Mouse (Mus musculus) left cerebral cortex, postnatal 4 days (tissue): Measurements from ENCODE around the gene Tmem204. TPM values are rescaled to one million over a fixed set of nuclear protein-coding genes. Genes with fewer than 3 reads are reported as not detected.

Experiments used
- DNase-seq: peaks from one replicate; pipeline ENCODE4 v3.0.0-alpha.2; 2022
- intact Hi-C: fragments of 180-260 bp; cut with DNase I; formaldehyde crosslinking; loops from one replicate; pipeline ENCODE4 v1.15.1; 2025
- total RNA-seq, 2 experiments: library from RNA; stranded (reverse); gene quantifications; 2 replicates each; pipeline ENCODE4 v1.2.3; 2021

Tmem204 gene
- total RNA-seq, 2 experiments from 2014 or later: 5.4 to 6.7 TPM

DNA sequence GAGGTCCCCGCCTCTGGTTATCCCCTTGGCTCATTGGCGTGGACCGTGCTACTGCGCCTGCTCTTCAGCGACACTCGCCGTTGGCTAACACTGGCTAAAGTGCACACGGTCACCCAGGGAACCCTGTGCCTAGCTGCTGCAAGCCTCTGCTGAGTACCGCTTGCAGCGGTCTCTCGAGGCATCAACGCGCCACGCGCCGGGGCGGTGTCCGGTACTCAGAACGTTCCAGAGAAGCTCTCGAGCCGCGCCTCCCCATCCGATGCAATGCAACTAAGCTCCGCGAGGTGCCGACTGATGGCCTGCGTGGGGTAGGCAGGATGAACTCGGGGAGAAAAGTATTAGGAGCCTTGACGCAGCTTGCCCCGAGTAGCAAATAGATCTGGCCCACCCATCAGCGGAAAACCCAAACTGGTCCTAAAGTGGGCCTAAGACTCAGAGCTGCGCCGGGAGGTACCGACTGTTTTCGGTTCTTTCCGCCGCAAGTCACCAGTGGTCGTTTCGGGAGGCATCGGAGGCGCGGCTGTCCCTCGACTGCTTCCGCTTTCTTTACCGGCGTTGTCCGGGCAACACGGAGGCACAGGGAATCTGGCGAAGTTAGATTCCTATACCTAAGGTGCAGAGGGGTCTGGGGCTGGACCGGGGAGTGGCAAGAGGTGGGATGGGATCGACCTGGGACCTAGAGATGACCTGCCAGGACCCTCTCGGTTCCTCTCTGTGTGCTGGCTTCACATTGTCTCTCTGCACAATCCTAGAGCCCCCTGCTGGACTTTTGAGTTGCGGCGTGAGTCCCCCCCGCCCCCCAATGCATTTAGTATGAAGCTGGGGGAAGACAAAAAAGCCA is 66.9 kb downstream of the Tmem204 start:
- DNase-seq: peak; percentile 71
- intact Hi-C loops: loop anchor here (5.0 kb wide), 1 partner anchor 256 kb away; the partner anchor contains the start of gene Ube2i

DNA sequence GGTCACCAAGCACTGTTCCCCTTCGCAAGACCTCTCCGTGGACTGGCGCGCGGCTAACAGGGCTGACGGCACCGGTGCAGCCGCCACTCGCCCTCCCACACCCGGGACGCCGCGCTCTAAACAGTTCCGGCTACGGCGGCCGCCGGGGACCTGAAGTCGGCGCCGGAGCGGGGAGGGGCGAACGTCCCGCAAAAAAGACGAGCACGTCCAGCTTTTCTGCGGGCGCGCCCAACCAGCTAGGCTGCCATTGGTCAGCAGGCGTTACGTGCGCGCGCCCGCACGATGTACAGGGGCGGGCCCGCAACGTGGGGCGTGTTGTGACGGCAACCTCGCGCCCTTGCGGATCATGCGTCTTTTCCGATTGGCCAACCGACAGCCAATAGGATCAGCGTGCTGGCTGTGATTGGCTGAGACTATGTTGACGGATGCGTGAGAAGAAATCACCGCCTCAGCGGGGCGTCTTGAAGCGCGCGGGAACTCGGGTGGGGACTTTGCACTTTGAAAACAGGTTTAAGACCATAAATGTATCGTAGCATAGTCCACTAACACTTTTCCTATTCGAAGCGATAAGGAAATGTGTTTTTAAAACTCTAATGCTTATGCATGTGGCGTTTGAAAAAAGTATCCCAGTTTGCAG is 67.6 kb downstream of the Tmem204 start, which contains the start of the genes Cramp1l and Ift140:
Cramp1l (minus strand) TSS at position 134 of the 637 bp plus-strand sequence.
Ift140 (plus strand) TSS at position 431 of the 637 bp plus-strand sequence.
- DNase-seq: peak; percentile 99
- intact Hi-C loops: loop anchor here (5.0 kb wide), 1 partner anchor 257 kb away; the partner anchor contains the start of gene Ube2i

- intact Hi-C loops: loop anchor here (5.0 kb wide), 1 partner anchor 257 kb away; the partner anchor contains the start of gene Ube2i
- DNase-seq: peak; percentile 40
These were observed 68.4 kb downstream of the Tmem204 start for GRCm38 (mm10) chr17:25014841-25015570.

- intact Hi-C loops: no loop called here
These were observed 69.5 kb downstream of the Tmem204 start for GRCm38 (mm10) chr17:25013606-25014501.

More at GRCm38 (mm10) chr17:25013606-25014501, 69.5 kb downstream of the Tmem204 start:
- DNase-seq: peak; percentile 15

Other genes with a start within 250 kb of the Tmem204 start
- gene Hagh, start 243.4 kb downstream of the Tmem204 start, total RNA-seq: 10 to 100 TPM; 48.0 to 50.0 TPM
- 10 to 100 TPM; 13.1 to 13.8 TPM for gene Fahd1, start 233.2 kb downstream of the Tmem204 start, total RNA-seq
- under 1 TPM in 1 of 2 experiments, not detected in 1; 0.22 TPM for gene Igfals, start 217.6 kb downstream of the Tmem204 start, total RNA-seq
- gene Nubp2, start 197.2 kb downstream of the Tmem204 start, total RNA-seq: 10 to 100 TPM; 35.9 to 39.3 TPM
- 10 to 100 TPM; 43.6 to 46.0 TPM for gene Spsb3, start 196.9 kb downstream of the Tmem204 start, total RNA-seq
- gene Eme2, start 188.5 kb downstream of the Tmem204 start, total RNA-seq: 10 to 100 TPM; 36.2 to 36.4 TPM
- gene Mrps34, start 188.5 kb downstream of the Tmem204 start, total RNA-seq: 10 to 100 TPM; 48.9 to 50.0 TPM
- gene Nme3, start 187.1 kb downstream of the Tmem204 start, total RNA-seq: 10 to 100 TPM; 38.7 to 43.0 TPM
- 100 to 1,000 TPM; 255 to 270 TPM for gene Mapk8ip3, start 146.6 kb downstream of the Tmem204 start, total RNA-seq
- 10 to 100 TPM; 31.5 to 37.2 TPM for gene Jpt2, start 122.9 kb downstream of the Tmem204 start, total RNA-seq
- gene Cramp1l, start 67.8 kb downstream of the Tmem204 start, total RNA-seq: 10 to 100 TPM; 27.7 to 29.0 TPM
- 10 to 100 TPM; 29.9 to 32.2 TPM for gene Ift140, start 67.5 kb downstream of the Tmem204 start, total RNA-seq
- 10 to 100 TPM; 58.3 to 59.3 TPM for gene Telo2, start 32.4 kb upstream of the Tmem204 start, total RNA-seq
- under 1 TPM; 0.32 to 0.34 TPM for gene Ptx4, start 37.2 kb upstream of the Tmem204 start, total RNA-seq
- gene Clcn7, start 49.8 kb upstream of the Tmem204 start, total RNA-seq: 10 to 100 TPM; 40.9 to 42.5 TPM
- under 1 TPM in 1 of 2 experiments, not detected in 1; 0.16 TPM for gene Ccdc154, start 78.9 kb upstream of the Tmem204 start, total RNA-seq
- not detected for gene Gm38655, start 91.9 kb upstream of the Tmem204 start, total RNA-seq
- 10 to 100 TPM; 16.8 to 18.6 TPM for gene BC003965, start 101.0 kb upstream of the Tmem204 start, total RNA-seq
- 10 to 100 TPM; 23.5 to 26.9 TPM for gene Unkl, start 104.8 kb upstream of the Tmem204 start, total RNA-seq
- 10 to 100 TPM; 54.6 to 56.0 TPM for gene Gnptg, start 156.5 kb upstream of the Tmem204 start, total RNA-seq
- 10 to 100 TPM; 29.7 to 33.8 TPM for gene Tsr3, start 156.6 kb upstream of the Tmem204 start, total RNA-seq
- 10 to 100 TPM in 1 of 2 experiments, 1 to 10 TPM in 1; 5.2 to 24.2 TPM for gene Baiap3, start 172.8 kb upstream of the Tmem204 start, total RNA-seq
- gene Ube2i, start 191.0 kb upstream of the Tmem204 start, total RNA-seq: 100 to 1,000 TPM; 297 to 302 TPM
- gene Prss34, start 214.8 kb upstream of the Tmem204 start, total RNA-seq: 1 to 10 TPM; 1.2 to 1.3 TPM
- gene Prss28, start 225.1 kb upstream of the Tmem204 start, total RNA-seq: not detected
- gene Prss29, start 235.1 kb upstream of the Tmem204 start, total RNA-seq: not detected